Mouse (Mus musculus) spleen, embryonic (tissue): ENCODE data around the gene Lrpap1.

ENCODE experiments used
- CTCF ChIA-PET: fragments of 350-600 bp; sonication (Branson Sonifier 250); formaldehyde crosslinking; loops from one replicate; lab custom pipeline; 2022; lab: Charles Lee

Lrpap1 gene

GRCm38 (mm10) chr5:35129208-35129607 is 23.6 kb upstream of the Lrpap1 start:
- CTCF ChIA-PET, result no interaction called here

DNA sequence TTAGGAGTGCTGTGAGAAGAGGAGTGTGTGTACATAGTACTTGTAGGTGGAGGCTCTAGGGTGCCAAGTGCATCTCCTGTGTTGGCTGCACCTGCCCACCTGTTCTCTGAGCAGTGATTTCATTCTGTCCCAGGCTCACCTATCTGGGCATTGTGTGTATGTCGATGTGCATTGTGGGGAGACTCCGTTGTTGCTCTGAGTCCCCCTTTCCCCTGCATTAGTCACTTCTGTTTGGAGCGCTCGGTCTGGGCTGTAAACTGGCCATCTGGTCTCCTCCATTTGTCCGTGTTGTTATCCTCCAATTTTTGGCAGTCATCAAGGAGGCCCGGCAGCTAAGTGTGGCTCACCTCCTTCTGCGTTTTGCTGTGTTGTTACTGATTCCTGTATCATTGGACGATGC is 14.5 kb upstream of the Lrpap1 start:
- CTCF ChIA-PET, result no interaction called here

DNA sequence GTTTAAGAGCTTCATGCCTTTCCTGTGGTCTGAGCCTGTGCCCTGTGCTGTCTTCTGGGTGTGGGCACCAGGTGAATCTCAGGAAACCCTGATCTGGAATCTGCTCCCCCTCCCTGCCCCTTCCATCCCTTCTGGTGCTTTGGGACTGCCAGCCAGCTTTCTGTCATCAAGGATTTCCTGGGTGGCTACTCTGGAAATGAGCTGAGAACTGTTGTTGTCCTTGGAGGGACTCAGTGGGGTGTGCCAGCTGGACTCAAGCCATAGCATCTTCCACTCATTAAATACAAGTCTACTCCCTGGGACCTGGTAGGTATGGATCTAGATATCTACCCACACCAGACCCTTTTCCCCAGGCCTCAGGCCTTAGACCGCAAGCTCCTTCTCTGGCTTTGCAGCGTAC is 12.9 kb upstream of the Lrpap1 start:
- CTCF ChIA-PET, result interaction anchor here (0.6 kb wide), 1 partner anchor 13 kb away, joined by 3 read pairs; no protein-coding TSS in a partner anchor

GRCm38 (mm10) chr5:35117633-35118032 is 12.1 kb upstream of the Lrpap1 start:
- CTCF ChIA-PET, result no interaction called here

GRCm38 (mm10) chr5:35116002-35116401 is 10.4 kb upstream of the Lrpap1 start:
- CTCF ChIA-PET, result no interaction called here

DNA sequence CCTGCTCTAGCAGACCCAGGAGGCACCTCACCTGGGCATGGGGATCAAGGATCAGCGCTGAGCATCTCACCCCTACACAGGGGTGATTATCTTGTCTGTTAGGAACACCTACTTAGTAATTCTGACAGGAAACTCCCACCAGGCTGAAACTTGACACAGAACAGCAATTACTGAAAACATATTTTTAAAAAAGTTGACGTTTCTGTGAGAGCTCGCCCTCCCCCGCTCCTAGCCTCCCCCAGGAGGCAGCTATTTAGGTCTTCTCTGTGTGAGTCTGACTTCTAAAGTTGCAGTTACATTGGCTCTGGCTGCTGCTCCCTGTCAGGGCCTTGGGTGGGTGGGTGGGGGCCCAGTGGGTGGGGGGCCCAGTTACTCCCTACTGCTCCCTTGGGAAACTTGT is 6.9 kb upstream of the Lrpap1 start:
- CTCF ChIA-PET, result no interaction called here

GRCm38 (mm10) chr5:35105922-35106298 is 344 bp upstream of the Lrpap1 start:
- CTCF ChIA-PET, result interaction anchor here (0.6 kb wide), 1 partner anchor 912 kb away, joined by 4 read pairs; no protein-coding TSS in a partner anchor

DNA sequence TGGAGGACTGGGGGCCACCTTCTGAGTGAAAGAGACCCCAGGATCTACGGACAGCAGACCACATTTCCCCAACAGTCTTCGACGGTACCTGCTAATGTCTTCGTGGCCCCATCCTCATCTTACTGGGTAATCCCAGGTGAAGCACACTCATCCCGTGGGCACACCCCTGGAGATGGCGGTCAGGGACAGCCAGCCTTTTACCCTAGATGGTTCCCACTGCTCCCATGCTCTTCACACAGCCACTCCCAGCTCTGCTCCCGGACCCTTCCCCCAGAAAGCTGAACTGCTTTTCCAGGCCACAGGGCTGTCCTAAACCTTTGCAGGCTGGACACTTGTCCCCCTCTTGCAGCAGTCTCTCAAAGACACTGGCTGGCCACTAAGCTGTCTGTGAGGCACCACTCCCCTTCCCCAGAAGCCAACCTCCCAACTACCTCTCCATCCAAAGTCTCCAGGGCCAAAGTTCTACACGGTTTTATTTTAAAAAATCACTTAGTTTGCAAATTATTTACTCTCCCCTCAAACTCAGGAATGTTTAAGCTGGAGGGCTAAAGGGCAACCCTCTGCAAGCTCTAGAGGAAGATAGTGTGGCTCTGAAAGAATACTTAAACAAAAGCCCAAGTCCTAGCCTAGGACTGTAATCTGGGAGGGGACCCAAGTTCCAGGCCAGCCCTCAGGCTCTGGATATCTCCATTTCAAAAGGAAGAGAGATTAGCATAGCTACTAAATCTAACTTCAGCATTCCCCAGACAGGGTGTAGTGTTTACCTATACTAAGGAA is 1.2 kb downstream of the Lrpap1 start:
- CTCF ChIA-PET, result interaction anchor here (0.6 to 0.7 kb wide), 2 partner anchors 9 to 156 kb away, joined by 3 read pairs; no protein-coding TSS in a partner anchor

- CTCF ChIA-PET, result no interaction called here
Measured at GRCm38 (mm10) chr5:35103528-35103927, 2.0 kb downstream of the Lrpap1 start.

- CTCF ChIA-PET, result no interaction called here
Measured at GRCm38 (mm10) chr5:35103086-35103485, 2.5 kb downstream of the Lrpap1 start.

DNA sequence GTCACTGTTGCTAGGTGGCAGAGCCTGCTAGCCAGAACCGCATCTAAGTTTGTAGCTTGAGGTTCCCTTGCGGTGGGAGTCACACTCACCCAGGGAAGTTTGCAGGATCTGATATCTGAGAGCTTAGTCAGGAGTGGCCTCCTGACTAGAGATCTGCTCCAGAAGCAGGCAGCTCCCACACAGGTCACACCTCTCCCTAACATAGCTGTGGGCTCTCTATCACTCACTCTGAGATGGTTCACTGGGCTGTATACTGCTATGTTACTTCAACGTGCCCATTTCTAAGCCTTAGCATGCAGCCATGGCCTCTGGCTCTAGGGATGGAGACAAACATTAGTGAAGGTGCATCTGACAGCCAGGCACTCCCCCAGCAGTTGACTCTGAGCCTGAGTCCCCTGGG is 13.9 kb downstream of the Lrpap1 start:
- CTCF ChIA-PET, result no interaction called here

DNA sequence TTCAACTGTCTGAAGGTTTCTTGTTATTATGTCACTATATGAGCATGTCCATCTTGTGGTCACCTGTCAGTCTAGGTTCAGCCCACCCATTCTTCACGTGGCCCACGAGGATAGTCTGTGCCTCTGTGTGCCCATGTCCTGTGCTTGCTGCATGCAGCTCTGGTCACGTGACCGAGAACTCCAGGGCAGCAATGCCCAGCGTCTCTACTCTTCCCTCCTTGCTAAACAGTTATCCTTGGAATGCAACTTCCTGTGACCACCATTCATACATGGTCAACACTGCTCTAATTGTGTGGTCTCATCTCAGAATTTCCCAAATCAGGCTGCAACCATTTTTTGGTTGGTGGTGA is 16.0 kb downstream of the Lrpap1 start:
- CTCF ChIA-PET, result no interaction called here

- CTCF ChIA-PET, result interaction anchor here (0.7 kb wide), 1 partner anchor 99 kb away, joined by 3 read pairs; no protein-coding TSS in a partner anchor
Measured at GRCm38 (mm10) chr5:35088785-35089613, 16.6 kb downstream of the Lrpap1 start.

DNA sequence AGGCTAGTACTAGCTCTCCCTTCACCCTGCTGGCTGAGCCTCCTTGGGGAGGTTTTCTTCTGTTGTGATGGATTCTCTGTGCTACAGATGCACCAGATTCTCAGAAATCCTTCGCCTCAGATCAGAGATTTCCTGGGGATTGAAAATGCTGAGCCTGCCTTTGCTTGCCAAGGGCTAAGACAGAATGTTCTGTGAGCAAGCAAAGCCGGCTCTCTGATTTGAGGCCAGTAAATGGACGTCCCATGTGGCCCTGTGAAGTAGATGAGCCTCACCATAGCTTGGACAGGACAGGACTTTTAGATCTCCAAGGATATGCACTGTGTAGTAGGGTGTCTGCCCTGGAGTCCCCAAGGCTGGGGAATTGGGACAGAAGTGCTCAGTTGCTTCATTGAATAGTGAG is 20.7 kb downstream of the Lrpap1 start:
- CTCF ChIA-PET, result no interaction called here

GRCm38 (mm10) chr5:35079101-35079500 is 26.5 kb downstream of the Lrpap1 start:
- CTCF ChIA-PET, result no interaction called here

GRCm38 (mm10) chr5:35076369-35076768 is 29.2 kb downstream of the Lrpap1 start:
- CTCF ChIA-PET, result interaction anchor here (0.6 kb wide), 1 partner anchor 11 kb away, joined by 3 read pairs; no protein-coding TSS in a partner anchor

GRCm38 (mm10) chr5:35073992-35074391 is 31.6 kb downstream of the Lrpap1 start:
- CTCF ChIA-PET, result no interaction called here

GRCm38 (mm10) chr5:35073235-35073634 is 32.3 kb downstream of the Lrpap1 start:
- CTCF ChIA-PET, result no interaction called here

DNA sequence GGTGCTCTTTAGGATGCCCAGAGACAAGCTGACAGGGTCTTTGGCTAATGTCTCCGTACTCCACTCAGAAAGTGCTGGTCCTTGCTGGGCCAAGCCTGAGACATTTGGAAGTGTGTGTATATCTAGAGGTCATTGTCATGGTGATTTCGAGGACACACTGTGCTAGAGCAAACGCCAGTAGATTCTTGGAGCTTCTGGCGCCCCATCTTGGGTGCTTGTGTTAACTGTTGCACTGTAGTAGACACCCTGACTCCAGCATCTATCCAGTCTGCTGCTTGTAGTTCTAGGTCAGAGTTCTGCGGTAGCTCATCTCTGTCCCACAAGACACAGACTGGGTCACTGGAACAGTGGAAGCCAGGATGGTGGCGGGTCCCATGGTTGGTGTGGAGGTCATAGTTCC is 33.7 kb downstream of the Lrpap1 start:
- CTCF ChIA-PET, result no interaction called here

GRCm38 (mm10) chr5:35070953-35071352 is 34.6 kb downstream of the Lrpap1 start:
- CTCF ChIA-PET, result no interaction called here

GRCm38 (mm10) chr5:35070314-35070713 is 35.3 kb downstream of the Lrpap1 start:
- CTCF ChIA-PET, result no interaction called here

DNA sequence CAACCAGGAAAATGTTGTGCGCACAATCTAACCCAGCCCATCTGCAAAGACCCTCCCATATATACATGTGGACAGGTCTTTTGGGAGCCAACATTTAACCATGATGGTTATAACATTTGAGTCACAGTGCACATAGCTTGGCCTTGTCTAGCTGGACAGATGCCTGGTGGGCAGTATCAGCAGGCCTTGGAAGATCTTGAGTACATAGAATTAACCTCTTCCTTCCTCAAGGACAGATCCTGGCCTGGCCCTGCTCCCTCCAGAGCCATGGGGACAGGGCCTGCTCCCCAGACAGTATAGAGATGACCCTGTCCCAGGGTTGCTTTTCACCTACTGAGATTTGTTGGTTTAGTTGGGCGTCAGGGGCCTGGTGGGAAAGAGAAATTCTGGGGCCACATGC is 35.7 kb downstream of the Lrpap1 start:
- CTCF ChIA-PET, result no interaction called here

DNA sequence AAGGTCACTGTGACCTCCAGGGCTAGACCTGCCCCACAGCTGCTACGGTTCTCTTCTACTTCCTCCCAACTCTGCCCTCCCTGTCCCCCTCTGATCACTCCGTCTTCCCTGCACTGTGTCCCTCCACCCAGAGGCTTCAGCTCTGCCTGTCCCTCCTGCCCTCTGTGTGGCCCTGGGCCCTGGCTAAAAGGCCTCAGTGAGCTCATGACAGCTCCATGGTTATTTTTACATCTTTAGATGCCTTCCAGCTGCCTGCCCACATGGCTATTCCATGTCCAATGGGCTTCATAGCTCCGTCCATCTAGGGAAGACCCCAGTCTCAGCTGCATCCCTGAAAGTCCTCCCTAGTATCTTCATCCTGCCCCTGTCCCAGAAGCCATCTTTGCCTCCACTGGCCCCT is 45.5 kb downstream of the Lrpap1 start:
- CTCF ChIA-PET, result no interaction called here
